Mouse (Mus musculus) lung, adult 2 months (tissue): ENCODE measurements around the gene Atg9a.

ENCODE experiments used
- CTCF ChIP-seq: fragments of 200-500 bp; IDR thresholded peaks from 2 replicates; pipeline ENCODE4 v1.5.1; 2011; ENCODE audit warnings: mild to moderate bottlenecking, low read length, control low read depth; ENCODE audit not compliant: insufficient read depth
- POLR2A ChIP-seq: fragments of 200-500 bp; IDR thresholded peaks from 2 replicates; pipeline ENCODE4 v1.6.1; 2011; ENCODE audit warnings: low read depth, mild to moderate bottlenecking, control low read depth, low read length, borderline replicate concordance; ENCODE audit errors: extremely low read depth

DNA sequence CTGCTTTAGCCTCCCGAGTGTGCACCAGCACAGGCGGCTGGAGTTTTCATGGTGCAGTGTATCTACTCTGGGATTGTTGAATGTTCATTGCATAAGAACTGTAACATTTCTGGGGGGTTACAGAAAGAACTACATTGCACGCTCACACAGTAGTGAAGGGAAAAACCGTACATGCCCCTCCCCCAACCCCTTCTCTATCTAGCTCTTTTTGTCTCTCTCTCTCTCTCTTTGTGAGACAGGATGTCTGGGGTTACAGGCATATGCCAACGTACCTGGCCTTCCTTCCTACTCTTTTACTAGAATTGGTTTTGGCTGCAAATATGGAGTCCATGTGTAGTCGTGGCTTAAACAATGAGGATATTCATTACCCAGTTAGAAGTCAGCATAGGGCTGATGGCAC lies 30.9 kb upstream of the Atg9a start:
- TF ChIP-seq CTCF (no peak), POLR2A (no peak)
